Mouse (Mus musculus) kidney, adult 2 months (tissue): ENCODE data around the gene Wdr48.

Experiments used
- CTCF ChIP-seq: fragments of 200-500 bp; conservative IDR thresholded peaks from 2 replicates; pipeline ENCODE4 v1.5.1; 2011; ENCODE audit warnings: low read depth, mild to moderate bottlenecking, control low read depth, low read length, moderate library complexity, mixed read lengths; ENCODE audit not compliant: insufficient read depth, insufficient read length
- POLR2A ChIP-seq: fragments of 200-500 bp; IDR thresholded peaks from one replicate; pipeline ENCODE4 v1.6.1; 2011; ENCODE audit warnings: low read depth, low read length, control low read depth

- TF ChIP-seq POLR2A (no peak), CTCF (no peak)
Measured at GRCm38 (mm10) chr9:119925729-119926128, 31.1 kb downstream of the Wdr48 start.
